Mouse (Mus musculus) bone marrow macrophage, adult 2 months (primary cell): ENCODE data around the gene Tinag.

Source experiments
- CTCF ChIP-seq: IDR thresholded peaks from 2 replicates; pipeline ENCODE4 v1.5.1; 2012; ENCODE audit warnings: low read depth, mild to moderate bottlenecking, low read length, moderate library complexity
- POLR2A ChIP-seq: IDR thresholded peaks from 2 replicates; pipeline ENCODE4 v1.6.1; 2012; ENCODE audit warnings: mild to moderate bottlenecking, low read depth, low read length, borderline replicate concordance

GRCm38 (mm10) chr9:77049669-77050068 lies 4.1 kb upstream of the Tinag start:
- TF ChIP-seq CTCF (no peak), POLR2A (no peak)
